Mouse (Mus musculus): ENCODE results near the gene Vmn2r84. TPM values are rescaled to one million over a fixed set of nuclear protein-coding genes. Genes with fewer than 3 reads are reported as not detected.
"Not testable (repeated sequence)": the region's sequence is repeated elsewhere in the genome, so short reads cannot be mapped to it uniquely, and the experiment has no call there.

Vmn2r84 gene
- not detected in 2 replicates for total RNA-seq (2014; fragmentation: Nextera tagmentation)
- not detected in 2 replicates for total RNA-seq (2017)

DNA sequence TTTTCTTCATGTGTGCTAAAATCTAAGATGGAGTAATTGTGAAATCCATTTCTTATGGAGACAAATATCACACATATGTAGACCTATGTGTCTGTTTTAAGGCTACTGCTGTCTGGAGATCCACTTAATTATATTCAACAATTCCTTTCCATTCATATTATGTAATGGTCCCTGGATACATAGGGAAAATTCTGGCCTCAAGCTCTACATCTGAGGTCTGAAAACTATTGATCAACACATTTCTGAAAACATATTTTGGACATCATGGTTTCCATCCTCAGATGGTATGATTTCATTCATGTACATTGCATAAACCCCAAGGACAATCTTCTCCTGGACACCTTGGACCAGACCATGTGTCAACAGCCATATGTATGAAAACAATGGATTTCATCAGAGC, at the start of gene Vmn2r84:
Vmn2r84 (minus strand) TSS at position 101 of the 400 bp plus-strand sequence.
- ATAC-seq (replicated peaks; ENCODE audit: low FRiP score, low TSS enrichment, poor library complexity, severe bottlenecking): no peak

DNA sequence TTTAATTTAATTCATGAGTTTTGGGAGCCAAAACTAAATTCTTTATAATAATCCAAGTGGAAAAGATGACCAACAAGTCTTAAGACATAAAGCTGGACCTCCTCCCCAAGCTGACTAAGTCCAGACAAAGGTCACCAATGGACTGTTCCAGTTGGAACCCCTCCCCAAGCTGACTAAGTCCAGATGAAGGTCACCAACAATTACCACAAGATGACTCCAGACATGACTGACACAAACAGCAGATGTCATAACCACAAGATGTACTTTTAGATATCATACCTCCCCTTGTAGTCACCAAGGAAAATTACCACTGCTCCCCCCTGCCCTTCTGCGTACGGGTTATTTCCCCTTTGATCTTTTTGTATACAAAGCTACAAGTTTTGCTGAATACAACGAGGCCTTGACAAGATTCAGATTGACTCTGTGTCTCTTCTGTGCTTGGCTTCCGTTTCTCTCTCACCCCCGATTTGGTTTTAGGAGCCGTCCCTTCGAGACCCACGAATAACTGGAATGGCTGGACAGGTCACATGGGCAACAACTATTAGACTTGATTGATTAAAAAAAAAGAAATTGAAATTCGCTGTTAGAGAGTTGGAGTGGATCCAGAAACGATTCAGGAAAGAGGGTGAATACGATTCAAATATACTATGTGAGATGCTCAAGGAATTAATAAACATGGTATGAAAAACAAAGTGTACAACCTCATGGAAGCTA, 40.2 kb upstream of the Vmn2r84 start:
- not testable (repeated sequence) for ATAC-seq (replicated peaks; ENCODE audit: low FRiP score, low TSS enrichment, poor library complexity, severe bottlenecking)

DNA sequence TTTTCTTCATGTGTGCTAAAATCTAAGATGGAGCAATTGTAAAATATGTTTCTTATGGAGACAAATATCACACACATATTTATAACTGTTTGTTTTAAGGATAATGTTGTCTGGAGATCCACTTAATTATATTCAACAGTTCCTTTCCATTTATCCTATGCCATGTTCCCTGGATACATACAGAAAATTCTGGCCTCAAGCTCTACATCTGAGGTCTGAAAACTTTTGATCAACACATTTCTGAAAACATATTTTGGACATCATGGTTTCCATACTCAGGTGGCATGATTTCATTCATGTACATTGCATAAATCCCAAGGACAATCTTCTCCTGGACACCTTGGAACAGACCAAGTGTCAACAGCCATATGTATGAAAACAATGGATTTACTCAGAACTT, 35.5 kb upstream of the Vmn2r84 start, which contains the start of gene Vmn2r85:
Vmn2r85 (minus strand) TSS at position 101 of the 400 bp plus-strand sequence.
- not testable (repeated sequence) for ATAC-seq (replicated peaks; ENCODE audit: low FRiP score, low TSS enrichment, poor library complexity, severe bottlenecking)

DNA sequence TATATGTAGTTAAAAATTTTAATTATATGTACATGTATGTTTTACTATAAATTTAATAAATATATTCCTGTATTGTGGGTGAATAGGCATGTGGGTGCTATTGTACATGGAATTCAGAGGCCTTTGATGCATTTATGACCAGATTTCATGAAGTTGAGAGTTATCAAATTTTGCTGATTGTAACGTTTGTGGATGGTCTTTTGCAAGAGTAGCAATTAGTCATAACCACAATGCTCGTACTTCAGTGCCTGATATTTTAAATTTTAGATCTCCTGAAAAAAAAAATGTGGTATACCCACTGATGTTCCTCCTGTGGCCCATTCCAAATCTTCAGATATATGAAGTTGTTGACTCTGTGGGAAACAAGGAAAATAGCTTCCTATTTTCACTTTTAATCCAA, 28.2 kb upstream of the Vmn2r84 start:
- ATAC-seq (replicated peaks; ENCODE audit: low FRiP score, low TSS enrichment, poor library complexity, severe bottlenecking): not testable (repeated sequence)

GRCm38 (mm10) chr10:130420401-130420800, 26.3 kb upstream of the Vmn2r84 start:
- ATAC-seq (replicated peaks; ENCODE audit: low FRiP score, low TSS enrichment, poor library complexity, severe bottlenecking): no peak

- not testable (repeated sequence) for ATAC-seq (replicated peaks; ENCODE audit: low FRiP score, low TSS enrichment, poor library complexity, severe bottlenecking)
These were observed 25.8 kb upstream of the Vmn2r84 start for GRCm38 (mm10) chr10:130419954-130420353.

DNA sequence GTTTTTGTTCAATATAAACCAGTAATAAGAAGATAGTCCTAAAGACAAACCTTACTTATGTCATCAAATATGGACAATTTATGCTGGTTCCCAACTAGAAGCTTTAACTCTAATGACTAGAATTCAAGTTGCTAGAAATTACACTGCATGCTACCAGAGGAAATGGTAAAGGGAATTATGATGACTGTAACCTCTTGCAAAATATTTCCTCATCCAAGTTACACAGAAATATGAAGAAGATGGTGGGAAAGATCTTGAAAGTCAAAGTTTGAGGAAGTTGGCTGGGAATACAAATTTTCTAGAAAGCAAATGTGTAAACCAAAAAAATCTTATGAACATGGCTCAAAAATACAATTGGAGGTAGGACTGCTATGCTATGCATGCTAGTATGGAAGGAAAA, 22.2 kb upstream of the Vmn2r84 start:
- ATAC-seq (replicated peaks; ENCODE audit: low FRiP score, low TSS enrichment, poor library complexity, severe bottlenecking): not testable (repeated sequence)

DNA sequence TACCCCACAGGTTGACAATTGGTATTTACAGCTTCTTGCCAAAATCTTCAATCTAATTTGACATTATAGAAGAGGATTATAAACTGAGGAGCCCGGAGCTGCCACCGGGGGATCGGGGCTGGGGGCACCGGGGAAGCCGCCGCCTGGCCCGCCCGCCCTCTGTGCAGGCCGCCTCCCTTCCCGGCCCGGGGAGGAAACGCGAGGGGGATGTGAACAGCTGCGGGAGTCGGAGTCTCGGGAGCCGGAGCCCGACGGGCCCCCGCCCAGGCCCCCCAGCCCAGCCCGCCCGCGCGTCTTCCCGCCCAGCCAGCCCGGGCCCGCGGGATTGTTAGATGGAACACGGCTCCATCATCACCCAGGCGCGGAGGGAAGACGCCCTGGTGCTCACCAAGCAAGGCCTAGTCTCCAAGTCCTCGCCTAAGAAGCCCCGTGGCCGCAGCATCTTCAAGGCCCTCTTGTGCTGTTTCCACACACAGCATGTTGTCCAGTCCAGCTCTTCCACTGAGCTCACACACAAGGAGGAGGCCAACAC, 18.1 kb upstream of the Vmn2r84 start:
- ATAC-seq (replicated peaks; ENCODE audit: low FRiP score, low TSS enrichment, poor library complexity, severe bottlenecking): peak; percentile 49; the same call in 1 of the 2 replicates

DNA sequence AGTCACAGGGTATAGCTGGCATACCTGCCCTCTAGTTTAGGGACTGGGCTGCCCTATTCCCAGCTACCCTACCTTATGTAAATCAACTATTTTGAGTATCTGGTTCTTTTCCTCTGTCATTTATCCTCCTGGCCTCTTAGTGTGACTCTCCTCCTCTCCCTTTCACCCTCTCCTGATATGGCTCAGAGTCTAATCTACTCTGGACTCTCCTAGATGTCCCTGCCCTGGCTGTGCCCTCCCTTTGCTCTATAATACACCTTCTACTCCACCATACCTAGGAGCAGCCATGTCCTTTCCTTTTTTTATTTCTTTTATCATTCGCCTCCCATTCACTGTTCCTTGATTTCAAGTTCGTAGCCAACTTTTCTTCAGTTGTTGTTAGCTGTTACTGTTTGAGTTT, 19.0 kb downstream of the Vmn2r84 start:
- ATAC-seq (replicated peaks; ENCODE audit: low FRiP score, low TSS enrichment, poor library complexity, severe bottlenecking): no peak

DNA sequence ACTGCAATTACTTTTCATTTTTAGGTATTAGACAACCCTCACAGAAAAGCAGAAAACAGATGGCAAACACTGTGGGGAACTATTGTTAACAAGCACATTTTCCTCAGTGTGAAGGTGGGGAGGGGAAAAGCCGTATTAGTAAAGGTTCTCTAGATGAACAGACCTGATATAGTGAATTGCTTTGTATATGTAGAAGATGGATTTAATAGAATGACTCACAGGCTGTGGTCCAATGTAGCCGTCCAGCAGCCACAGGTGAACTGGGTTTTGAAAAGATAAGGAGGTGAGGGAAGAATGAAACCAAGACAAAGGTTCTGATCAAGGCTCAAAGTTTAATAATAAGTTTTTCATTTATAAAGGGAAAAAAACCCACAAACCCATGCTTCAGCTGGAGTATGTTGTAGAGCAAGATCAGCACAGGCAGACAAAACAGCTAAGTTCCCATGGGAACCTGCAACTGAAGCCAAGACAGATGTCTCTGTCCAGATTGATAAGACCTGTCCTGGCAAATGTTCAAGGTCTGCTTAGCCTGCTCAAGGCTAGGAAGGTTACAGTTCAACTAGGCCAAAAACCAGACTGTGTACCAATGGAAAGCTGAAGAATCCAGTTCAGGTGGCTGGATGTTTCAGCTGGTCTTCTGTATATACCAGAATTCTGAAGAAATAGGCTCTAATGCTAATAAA, 21.5 kb downstream of the Vmn2r84 start:
- ATAC-seq (replicated peaks; ENCODE audit: low FRiP score, low TSS enrichment, poor library complexity, severe bottlenecking): peak; percentile 81

DNA sequence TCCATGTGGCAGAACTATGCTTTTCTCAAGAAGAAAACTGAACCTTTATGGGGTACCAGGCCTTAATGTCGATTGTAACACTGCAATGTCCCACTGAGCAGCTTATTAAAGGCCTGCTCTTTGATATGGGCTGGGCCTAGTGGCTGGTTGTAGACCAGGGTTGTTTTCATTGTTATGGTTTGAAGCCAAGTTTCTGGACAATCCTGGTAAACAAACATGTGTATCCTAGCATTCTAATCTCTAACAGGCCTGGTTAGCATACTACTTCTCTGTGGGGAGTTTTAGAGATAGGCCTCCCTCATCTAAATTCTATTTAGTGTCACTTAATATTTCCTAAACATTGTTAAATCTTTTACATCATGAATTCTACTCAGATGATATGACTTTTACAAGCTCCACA, 22.5 kb downstream of the Vmn2r84 start:
- peak; percentile 65 for ATAC-seq (replicated peaks; ENCODE audit: low FRiP score, low TSS enrichment, poor library complexity, severe bottlenecking)

DNA sequence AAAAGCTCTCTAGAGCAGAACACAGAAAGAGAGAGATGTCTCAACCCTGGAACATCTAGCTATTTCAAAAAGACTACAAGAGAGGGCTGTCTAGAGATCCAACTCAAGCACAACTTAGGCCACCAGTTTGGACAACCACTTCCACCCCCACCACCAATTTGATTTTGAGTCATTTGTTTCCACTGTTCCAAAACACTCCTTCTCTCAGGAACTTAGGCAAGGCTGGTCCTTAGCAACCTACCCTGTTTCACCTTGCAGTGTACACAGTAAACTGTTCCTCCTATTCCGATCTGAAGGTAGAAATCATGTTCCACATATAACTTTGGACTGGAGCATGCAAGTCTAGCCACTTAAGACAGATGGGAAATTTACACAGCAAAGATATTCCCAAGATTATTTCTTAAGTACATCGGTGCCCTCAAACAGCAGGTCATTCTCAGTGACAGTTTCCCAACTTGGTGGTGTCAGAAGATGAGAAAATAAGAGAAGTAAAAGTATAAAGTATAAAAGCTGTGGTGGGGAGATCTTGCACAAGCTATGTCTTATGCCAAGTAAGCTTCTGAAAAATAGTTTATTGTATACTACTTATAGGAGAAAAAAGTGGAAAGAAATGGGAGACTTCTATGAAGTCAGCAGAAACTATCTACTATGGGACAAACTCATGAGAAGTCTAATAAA, 24.0 kb downstream of the Vmn2r84 start:
- no peak for ATAC-seq (replicated peaks; ENCODE audit: low FRiP score, low TSS enrichment, poor library complexity, severe bottlenecking)

GRCm38 (mm10) chr10:130368384-130368783, 25.7 kb downstream of the Vmn2r84 start:
- no peak for ATAC-seq (replicated peaks; ENCODE audit: low FRiP score, low TSS enrichment, poor library complexity, severe bottlenecking)

DNA sequence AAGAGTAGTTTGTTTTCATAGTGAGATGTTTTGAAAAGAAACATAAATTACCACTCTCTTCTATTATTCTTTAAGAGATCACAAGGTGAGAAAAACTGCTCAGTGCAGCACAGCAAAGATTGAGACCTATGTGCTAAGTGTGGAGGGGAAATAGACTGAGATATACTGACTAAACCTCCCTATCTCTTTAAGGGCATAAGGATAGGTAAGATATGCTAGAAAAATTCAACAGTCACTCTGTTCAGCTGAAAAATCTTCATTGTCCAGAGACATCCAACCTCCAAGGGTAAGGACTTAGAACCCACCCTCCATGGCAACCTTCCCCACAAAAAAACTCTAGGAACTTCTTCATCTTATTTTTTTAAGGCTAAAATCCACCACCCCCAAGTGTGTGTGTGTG, 29.4 kb downstream of the Vmn2r84 start:
- peak; percentile 76 for ATAC-seq (replicated peaks; ENCODE audit: low FRiP score, low TSS enrichment, poor library complexity, severe bottlenecking)

- peak; percentile 88 for ATAC-seq (replicated peaks; ENCODE audit: low FRiP score, low TSS enrichment, poor library complexity, severe bottlenecking)
These were observed 30.5 kb downstream of the Vmn2r84 start for GRCm38 (mm10) chr10:130363438-130364164.

DNA sequence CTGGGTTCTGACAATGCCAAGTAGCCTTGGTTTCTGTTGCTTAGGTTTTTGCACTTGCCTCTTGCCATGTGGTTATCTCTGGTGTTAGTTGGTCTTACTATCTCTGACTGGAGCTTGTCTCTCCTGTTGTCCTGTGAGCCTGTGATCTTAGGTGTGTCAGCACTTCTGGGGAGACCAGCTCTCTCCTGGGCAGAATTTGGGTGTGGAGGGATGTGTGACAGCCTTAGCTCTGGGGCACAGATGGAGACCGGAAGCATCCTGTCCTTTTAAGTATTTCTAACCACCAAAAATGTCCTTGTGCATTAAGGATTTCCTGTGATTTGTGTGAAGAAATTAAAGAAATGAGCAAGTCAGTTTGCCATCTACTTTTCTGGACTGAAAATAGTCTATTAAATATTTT, 50.1 kb downstream of the Vmn2r84 start:
- ATAC-seq (replicated peaks; ENCODE audit: low FRiP score, low TSS enrichment, poor library complexity, severe bottlenecking): peak; percentile 85

DNA sequence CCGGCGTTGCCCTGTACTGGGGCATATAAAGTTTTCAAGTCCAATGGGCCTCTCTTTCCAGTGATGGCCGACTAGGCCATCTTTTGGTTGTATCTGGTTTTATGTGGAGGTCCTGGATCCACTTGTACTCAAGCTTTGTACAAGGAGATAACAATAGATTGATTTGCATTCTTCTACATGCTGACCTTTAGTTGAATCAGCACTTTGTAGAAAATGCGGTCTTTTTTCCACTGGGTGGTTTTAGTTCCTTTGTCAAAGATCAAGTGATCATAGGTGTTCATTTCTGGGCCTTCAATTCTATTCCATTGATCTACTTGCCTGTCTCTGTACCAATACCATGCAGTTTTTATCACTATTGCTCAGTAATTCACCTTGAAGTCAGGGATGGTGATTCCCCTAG, 54.1 kb downstream of the Vmn2r84 start:
- ATAC-seq (replicated peaks; ENCODE audit: low FRiP score, low TSS enrichment, poor library complexity, severe bottlenecking): not testable (repeated sequence)

DNA sequence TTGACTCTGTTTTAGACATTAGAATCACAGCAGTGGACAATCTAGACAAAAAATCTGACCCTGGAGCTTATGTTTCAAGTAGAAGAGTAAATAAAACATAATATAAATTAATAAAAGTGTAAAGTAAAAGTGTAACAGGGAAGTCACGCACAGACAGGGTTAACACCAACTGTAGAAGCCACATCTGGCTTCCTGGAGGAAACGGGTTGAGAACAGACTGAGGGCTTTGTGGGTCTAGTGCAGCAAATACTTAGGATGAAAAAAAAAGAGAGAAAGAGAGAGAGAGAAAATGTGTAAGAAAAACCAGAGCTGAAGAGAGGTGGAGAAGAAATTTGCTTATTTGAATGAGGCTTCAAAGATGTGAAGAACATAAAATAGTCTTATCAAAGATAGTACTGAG, 56.6 kb downstream of the Vmn2r84 start:
- ATAC-seq (replicated peaks; ENCODE audit: low FRiP score, low TSS enrichment, poor library complexity, severe bottlenecking): 0 out of 2 replicates have a peak, but pooled peaks have one; percentile 4

DNA sequence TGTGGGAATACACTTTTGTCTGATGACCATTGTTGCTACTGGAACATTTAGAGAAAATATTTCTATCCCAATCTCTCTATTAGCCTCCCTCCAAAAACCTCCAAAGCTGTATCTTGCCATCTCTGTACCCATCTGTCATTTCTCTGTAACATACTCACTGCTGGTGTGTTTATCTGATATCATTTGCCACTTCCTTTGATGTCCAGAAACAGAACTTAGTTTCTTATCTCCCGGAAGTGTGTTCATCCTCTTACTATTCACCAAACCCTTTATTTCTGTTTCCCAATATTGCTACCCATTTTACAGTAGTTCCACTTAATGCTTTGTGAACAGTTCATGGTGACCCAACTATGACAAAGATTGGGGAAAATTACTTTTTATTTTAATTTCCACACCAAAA, 57.7 kb downstream of the Vmn2r84 start:
- ATAC-seq (replicated peaks; ENCODE audit: low FRiP score, low TSS enrichment, poor library complexity, severe bottlenecking): peak; percentile 78
